ENCODE assay signal across 13 mouse cellular contexts in the genomic region with DNA sequence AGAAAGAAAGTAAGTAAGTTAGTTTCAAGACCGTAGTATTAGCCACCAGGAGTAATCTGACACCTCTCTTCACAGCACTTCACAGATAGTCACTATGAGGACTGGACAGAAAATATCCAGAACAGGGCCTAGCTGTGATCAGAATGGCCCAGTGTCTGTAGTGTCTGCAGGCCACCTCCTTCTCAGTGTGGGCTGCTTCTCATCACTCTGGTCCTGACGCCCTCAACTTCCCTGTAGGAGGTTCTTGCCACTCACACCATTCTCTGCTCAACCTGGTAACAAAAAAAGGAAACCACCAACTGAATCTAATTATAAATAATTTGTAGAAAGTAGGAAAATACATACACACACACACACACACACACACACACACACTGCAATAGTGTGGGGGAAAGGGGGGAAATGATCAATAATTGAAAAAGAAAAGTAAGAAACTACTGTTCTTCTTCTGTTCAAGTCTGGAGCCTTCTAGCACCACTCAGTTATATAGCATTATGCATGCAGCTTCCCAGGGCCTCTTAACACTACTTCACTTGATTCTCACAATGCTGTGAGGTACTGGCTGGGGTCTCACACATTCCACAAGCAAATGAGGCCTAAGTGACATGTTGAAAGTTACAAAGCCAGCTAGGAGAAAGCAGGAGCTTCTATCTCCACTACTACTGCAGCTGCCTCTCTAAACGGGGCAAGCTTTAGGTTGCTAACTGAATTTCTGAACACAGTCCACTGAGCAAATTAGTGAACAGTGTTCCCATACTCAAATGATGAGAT. TPM values are rescaled to one million over a fixed set of nuclear protein-coding genes. Genes with fewer than 3 reads are reported as not detected.
A peak's percentile ranks its signal among the peaks of the same experiment; 100 is the strongest.
DNase-seq lines count a peak whose midpoint lies in the region; ATAC-seq lines count a peak whose summit lies in the region.
"Had no signal": no experiment of that assay in that cellular context is flagged by ENCODE, and none has a peak within 500 bp of the region (broad histone marks: within the 10 kb centered on the region; RNA-seq: fewer than 3 reads in every experiment).

No protein-coding gene starts in this region.

- H3K4me2 ChIP-seq in heart, embryonic 12.5 days, result no peak overlapping the region
- H3K4me2 ChIP-seq in midbrain, embryonic 12.5 days (replicated peaks), result no peak overlapping the region
- no peak overlapping the region for H3K4me2 ChIP-seq in midbrain, embryonic 16.5 days (ENCODE audit: low read length)
- H3K4me2 ChIP-seq: liver, embryonic 15.5 days had no signal

- no peak overlapping the region for H3K4me3 ChIP-seq in heart, embryonic 12.5 days
- H3K4me3 ChIP-seq in midbrain, embryonic 12.5 days, result no peak overlapping the region
- no peak overlapping the region for H3K4me3 ChIP-seq in midbrain, embryonic 16.5 days (ENCODE audit: low read depth, low read length)
- H3K4me3 ChIP-seq: layer of hippocampus, adult 2 months; liver, embryonic 15.5 days had no signal

- no peaks in the 10 kb centered on the region for H3K9me3 ChIP-seq in heart, embryonic 12.5 days (replicated peaks)
- no peaks in the 10 kb centered on the region for H3K9me3 ChIP-seq in midbrain, embryonic 12.5 days
- H3K9me3 ChIP-seq in midbrain, embryonic 16.5 days (replicated peaks; ENCODE audit: control insufficient read depth, low read length, poor library complexity, severe bottlenecking), result no peaks in the 10 kb centered on the region
- H3K9me3 ChIP-seq: liver, embryonic 15.5 days had no signal

- no peaks in the 10 kb centered on the region for H3K27me3 ChIP-seq in heart, embryonic 12.5 days (replicated peaks)
- no peaks in the 10 kb centered on the region for H3K27me3 ChIP-seq in midbrain, embryonic 12.5 days
- H3K27me3 ChIP-seq in midbrain, embryonic 16.5 days (ENCODE audit: control insufficient read depth, insufficient read depth, low read depth, low read length), result no peaks in the 10 kb centered on the region
- H3K27me3 ChIP-seq: liver, embryonic 15.5 days had no signal

- H3K27ac ChIP-seq in heart, embryonic 12.5 days (ENCODE audit: poor library complexity, severe bottlenecking), result peak overlapping the region; percentile 75
- peak overlapping the region; percentile 35 for H3K27ac ChIP-seq in midbrain, embryonic 12.5 days (replicated peaks)
- no peak overlapping the region for H3K27ac ChIP-seq in midbrain, embryonic 16.5 days (ENCODE audit: low read length)
- H3K27ac ChIP-seq: layer of hippocampus, adult 2 months; liver, embryonic 15.5 days; macrophage had no signal

- WGBS in heart, embryonic 12.5 days, result 15% methylated on average over 3 of the region's 3 CpGs
- 12% methylated on average over 3 of the region's 3 CpGs for WGBS in midbrain, embryonic 12.5 days
- 16% methylated on average over 3 of the region's 3 CpGs for WGBS in midbrain, embryonic 16.5 days

- ATAC-seq in heart, embryonic 12.5 days (ENCODE audit: insufficient number of reproducible peaks, low FRiP score), result no peak
- ATAC-seq in midbrain, embryonic 12.5 days (ENCODE audit: low FRiP score, low read depth), result peak; percentile 54; the same call in 1 of the 2 replicates
- ATAC-seq in midbrain, embryonic 16.5 days, result no peak
- ATAC-seq in hematopoietic stem cell, adult 5-6 weeks (replicated peaks in 1 of 2; ENCODE audit: insufficient read depth in 1 of 2, low FRiP score in 2 of 2, low TSS enrichment in 1 of 2, low read depth in 1 of 2, poor library complexity in 2 of 2, severe bottlenecking in 2 of 2), result peak; percentile 48 to 65; a peak in 3 of 4 replicates

- 0 out of 2 replicates have a peak, but pooled peaks cover 3% of the 10 kb centered on the region for H3K36me3 ChIP-seq in heart, embryonic 12.5 days
- H3K36me3 ChIP-seq in midbrain, embryonic 12.5 days, result no peaks in the 10 kb centered on the region
- 0 out of 2 replicates have a peak, but pooled peaks cover 2% of the 10 kb centered on the region for H3K36me3 ChIP-seq in midbrain, embryonic 16.5 days (ENCODE audit: control insufficient read depth, insufficient read depth, low read length)
- H3K36me3 ChIP-seq: liver, embryonic 15.5 days had no signal

- DNase-seq in heart, adult 9 months (ENCODE audit: low spot score in 2 of 2), result no peak
- DNase-seq in adrenal gland, postnatal 4 days (ENCODE audit: low spot score in 2 of 2), result no peak
- DNase-seq in gastrocnemius, postnatal 36 days, result no peak
- DNase-seq: adrenal gland, adult 8-10 months; kidney, adult 8-10 months; thymus, postnatal 4 days had no signal

- H3K4me1 ChIP-seq in heart, embryonic 12.5 days (replicated peaks), result peaks cover 19% of the 10 kb centered on the region
- H3K4me1 ChIP-seq in midbrain, embryonic 12.5 days, result peaks cover 18% of the 10 kb centered on the region
- H3K4me1 ChIP-seq in midbrain, embryonic 16.5 days (ENCODE audit: control insufficient read depth, insufficient read depth, low read length), result peaks cover 5% of the 10 kb centered on the region; the same call in 1 of the 2 replicates
- H3K4me1 ChIP-seq: liver, embryonic 15.5 days had no signal

- no peak overlapping the region for H3K9ac ChIP-seq in heart, embryonic 12.5 days
- H3K9ac ChIP-seq in midbrain, embryonic 12.5 days (replicated peaks), result 0 out of 2 replicates have a peak overlapping the region, but pooled peaks have one; percentile 6
- no peak overlapping the region for H3K9ac ChIP-seq in midbrain, embryonic 16.5 days (ENCODE audit: low read depth, low read length)
- H3K9ac ChIP-seq: liver, embryonic 15.5 days had no signal

- intact Hi-C loops in gastrocnemius, postnatal 36 days (cut with DNase I), result no loop called here

RNA-seq across cellular contexts. Expression of a gene that starts 38.2 kb away (rescaled TPM):
- polyA plus RNA-seq in heart, embryonic 12.5 days (2016; fragmentation: Nextera tagmentation; extraction: Ambion mirVana), result 11.0 and 13.1 TPM in 2 replicates
- polyA plus RNA-seq in midbrain, embryonic 12.5 days (2016; fragmentation: Nextera tagmentation; extraction: Ambion mirVana), result 30.8 and 31.2 TPM in 2 replicates
- 27.1 and 30.8 TPM in 2 replicates for polyA plus RNA-seq in midbrain, embryonic 16.5 days (2015; fragmentation: Nextera tagmentation; extraction: Ambion mirVana)
- total RNA-seq in hematopoietic stem cell, adult 5-6 weeks (2017), result 19.3 and 24.3 TPM in 2 replicates
- total RNA-seq in adrenal gland, postnatal 4 days (2021), result 10 to 100 TPM; 25.8 to 26.8 TPM
- total RNA-seq in gastrocnemius, postnatal 36 days (2021), result 10 to 100 TPM; 46.3 to 59.5 TPM

RNA-seq across cellular contexts. Expression of a gene that starts 52.8 kb away (rescaled TPM):
- 39.6 and 42.1 TPM in 2 replicates for polyA plus RNA-seq in heart, embryonic 12.5 days (2016; fragmentation: Nextera tagmentation; extraction: Ambion mirVana)
- polyA plus RNA-seq in midbrain, embryonic 12.5 days (2016; fragmentation: Nextera tagmentation; extraction: Ambion mirVana), result 65.0 and 68.2 TPM in 2 replicates
- polyA plus RNA-seq in midbrain, embryonic 16.5 days (2015; fragmentation: Nextera tagmentation; extraction: Ambion mirVana), result 72.8 and 79.1 TPM in 2 replicates
- total RNA-seq in hematopoietic stem cell, adult 5-6 weeks (2017), result 51.1 and 55.5 TPM in 2 replicates
- total RNA-seq in adrenal gland, postnatal 4 days (2021), result 10 to 100 TPM; 74.4 to 79.6 TPM
- total RNA-seq in gastrocnemius, postnatal 36 days (2021), result 10 to 100 TPM; 21.8 to 22.3 TPM

Comparison
In these comparisons a context has a peak if more than half of its experiments do, and no peak if none do; other contexts are left out.
1. ATAC-seq: peak in midbrain, embryonic 12.5 days (single experiment) and hematopoietic stem cell, adult 5-6 weeks (2 of 2); none in heart, embryonic 12.5 days (single experiment) and midbrain, embryonic 16.5 days (single experiment).